Mouse (Mus musculus): Measurements from ENCODE around the gene Sigirr. TPM values are rescaled to one million over a fixed set of nuclear protein-coding genes. Genes with fewer than 3 reads are reported as not detected.

The Sigirr gene
- polyA plus RNA-seq, 1 experiment from 2014 or later: 3.3 TPM

DNA sequence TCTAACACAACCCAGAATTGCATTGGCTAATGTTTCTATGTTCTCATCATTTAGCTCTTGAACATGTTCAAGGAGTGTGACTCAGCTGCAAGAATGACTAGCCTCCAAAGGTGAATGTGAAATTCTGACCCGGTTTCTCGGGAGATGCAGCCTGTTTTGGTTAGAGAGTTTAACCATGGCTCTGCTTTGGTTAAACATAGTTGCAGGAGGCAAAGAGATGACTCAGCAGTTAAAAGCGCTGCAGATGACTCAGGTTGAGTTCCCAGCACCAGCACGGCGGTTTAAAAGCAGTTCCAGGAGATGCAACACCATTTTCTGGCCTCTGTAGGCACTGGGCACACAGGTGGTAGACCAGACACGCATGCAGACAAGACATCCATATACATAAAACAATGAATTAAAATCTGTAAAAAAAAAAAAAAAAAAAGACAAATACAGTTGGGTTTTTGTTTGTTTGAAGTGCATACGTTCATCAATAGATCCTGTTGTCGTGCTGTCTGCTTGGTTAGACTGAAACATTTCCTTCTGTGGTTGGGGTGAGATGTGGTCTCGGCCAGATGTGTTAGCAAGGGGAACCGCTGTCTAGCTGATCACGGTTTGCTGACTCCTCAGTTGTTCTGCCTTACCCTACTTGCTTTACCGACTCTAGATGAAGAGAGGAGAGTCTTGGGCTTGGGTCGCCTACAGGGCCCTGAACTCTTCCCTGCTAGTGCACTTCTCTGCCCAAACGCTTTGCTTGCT is 41.6 kb downstream of the Sigirr start:
- ATAC-seq: no peak
- no peak overlapping the region for H3K4me2 ChIP-seq (ENCODE audit: low read length)
- 94% methylated on average over 14 of the region's 14 CpGs for WGBS
- H3K27ac ChIP-seq (ENCODE audit: low read depth, low read length): no peak overlapping the region
- H3K9me3 ChIP-seq (ENCODE audit: control insufficient read depth, low read length): no peaks in the 10 kb centered on the region
- peaks cover 18% of the 10 kb centered on the region for H3K4me1 ChIP-seq (ENCODE audit: control insufficient read depth, insufficient read depth, low read depth, low read length)
- H3K36me3 ChIP-seq (ENCODE audit: control insufficient read depth, insufficient read depth, low read length): peaks cover under 1% of the 10 kb centered on the region; the same call in 1 of the 2 replicates
- H3K4me3 ChIP-seq (ENCODE audit: low read length): no peak overlapping the region
- no peaks in the 10 kb centered on the region for H3K27me3 ChIP-seq (replicated peaks; ENCODE audit: control insufficient read depth, insufficient read depth, low read length)
- no peak overlapping the region for H3K9ac ChIP-seq (ENCODE audit: low read depth, low read length)

DNA sequence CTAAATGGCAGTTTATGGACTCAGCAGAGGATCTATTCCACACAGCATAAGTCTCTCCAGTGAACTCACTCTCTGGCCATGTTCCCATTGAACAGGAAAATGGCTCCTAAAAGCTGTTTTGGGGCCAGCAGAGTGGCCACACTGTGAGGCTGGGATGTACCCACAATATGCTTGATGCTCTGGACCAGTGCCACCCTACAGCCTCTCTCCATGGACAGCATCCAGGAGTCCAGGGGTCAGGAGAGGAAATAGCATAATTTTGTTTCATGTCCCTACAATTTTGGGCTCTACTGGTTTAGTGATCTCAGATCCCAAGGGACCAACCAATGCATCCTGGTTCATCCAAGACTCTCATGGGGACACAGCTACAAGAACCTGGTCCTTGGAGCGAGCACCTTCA is 42.8 kb downstream of the Sigirr start:
- H3K27ac ChIP-seq (ENCODE audit: low read depth, low read length): no peak overlapping the region
- no peaks in the 10 kb centered on the region for H3K27me3 ChIP-seq (replicated peaks; ENCODE audit: control insufficient read depth, insufficient read depth, low read length)
- WGBS: 89% methylated on average over 1 of the region's 1 CpGs
- no peak overlapping the region for H3K9ac ChIP-seq (ENCODE audit: low read depth, low read length)
- no peak for ATAC-seq
- H3K4me1 ChIP-seq (ENCODE audit: control insufficient read depth, insufficient read depth, low read depth, low read length): peaks cover 13% of the 10 kb centered on the region
- no peaks in the 10 kb centered on the region for H3K36me3 ChIP-seq (ENCODE audit: control insufficient read depth, insufficient read depth, low read length)
- no peak overlapping the region for H3K4me3 ChIP-seq (ENCODE audit: low read length)
- no peak overlapping the region for H3K4me2 ChIP-seq (ENCODE audit: low read length)
- no peaks in the 10 kb centered on the region for H3K9me3 ChIP-seq (ENCODE audit: control insufficient read depth, low read length)

DNA sequence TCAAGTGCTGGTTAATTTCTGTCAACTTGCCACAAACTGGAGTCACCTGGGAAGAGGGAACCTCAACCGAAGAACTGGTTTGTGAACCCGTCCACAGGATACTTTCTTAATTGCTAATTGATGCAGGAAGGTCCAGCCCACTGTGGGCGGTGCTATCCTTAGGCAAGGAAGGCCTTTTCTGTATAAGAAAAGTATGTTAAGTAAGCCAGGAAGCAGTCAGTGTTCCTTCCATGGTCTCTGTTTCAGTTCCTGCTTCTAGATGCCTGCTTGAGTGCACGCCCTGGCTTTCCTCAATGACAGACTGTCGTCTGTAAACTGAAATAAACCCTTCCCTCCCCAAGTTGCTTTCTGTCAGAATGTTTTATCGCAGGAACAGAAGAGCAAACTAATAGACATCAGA is 43.4 kb downstream of the Sigirr start:
- no peak overlapping the region for H3K9ac ChIP-seq (ENCODE audit: low read depth, low read length)
- 92% methylated on average over 6 of the region's 6 CpGs for WGBS
- peaks cover 8% of the 10 kb centered on the region for H3K4me1 ChIP-seq (ENCODE audit: control insufficient read depth, insufficient read depth, low read depth, low read length)
- H3K36me3 ChIP-seq (ENCODE audit: control insufficient read depth, insufficient read depth, low read length): no peaks in the 10 kb centered on the region
- no peak overlapping the region for H3K4me2 ChIP-seq (ENCODE audit: low read length)
- H3K27me3 ChIP-seq (replicated peaks; ENCODE audit: control insufficient read depth, insufficient read depth, low read length): no peaks in the 10 kb centered on the region
- H3K4me3 ChIP-seq (ENCODE audit: low read length): no peak overlapping the region
- no peak for ATAC-seq
- no peaks in the 10 kb centered on the region for H3K9me3 ChIP-seq (ENCODE audit: control insufficient read depth, low read length)
- H3K27ac ChIP-seq (ENCODE audit: low read depth, low read length): no peak overlapping the region

DNA sequence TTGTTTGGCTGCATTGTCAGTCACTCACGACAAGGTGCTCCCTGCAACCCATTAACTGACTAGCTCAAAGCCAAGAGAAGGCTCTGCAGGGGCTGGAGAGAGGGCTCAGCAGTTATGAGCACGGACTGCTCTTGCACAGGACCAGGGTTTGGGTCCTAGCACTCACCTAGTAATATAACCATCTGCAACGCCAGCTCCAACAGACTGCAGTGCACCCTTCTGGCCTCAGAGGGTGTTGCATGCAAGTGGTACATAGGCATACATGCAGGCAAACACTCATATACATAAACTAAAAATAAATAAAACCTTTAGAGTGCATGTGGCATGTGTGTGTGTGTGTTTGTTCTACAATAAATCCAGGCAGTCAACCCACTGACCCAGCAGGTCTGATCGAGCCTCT is 44.6 kb downstream of the Sigirr start:
- H3K27ac ChIP-seq (ENCODE audit: low read depth, low read length): no peak overlapping the region
- H3K4me3 ChIP-seq (ENCODE audit: low read length): no peak overlapping the region
- H3K4me1 ChIP-seq (ENCODE audit: control insufficient read depth, insufficient read depth, low read depth, low read length): peaks cover 4% of the 10 kb centered on the region
- H3K9me3 ChIP-seq (ENCODE audit: control insufficient read depth, low read length): no peaks in the 10 kb centered on the region
- 88% methylated on average over 4 of the region's 4 CpGs for WGBS
- no peak overlapping the region for H3K4me2 ChIP-seq (ENCODE audit: low read length)
- ATAC-seq: no peak
- H3K36me3 ChIP-seq (ENCODE audit: control insufficient read depth, insufficient read depth, low read length): no peaks in the 10 kb centered on the region
- H3K9ac ChIP-seq (ENCODE audit: low read depth, low read length): no peak overlapping the region
- no peaks in the 10 kb centered on the region for H3K27me3 ChIP-seq (replicated peaks; ENCODE audit: control insufficient read depth, insufficient read depth, low read length)

DNA sequence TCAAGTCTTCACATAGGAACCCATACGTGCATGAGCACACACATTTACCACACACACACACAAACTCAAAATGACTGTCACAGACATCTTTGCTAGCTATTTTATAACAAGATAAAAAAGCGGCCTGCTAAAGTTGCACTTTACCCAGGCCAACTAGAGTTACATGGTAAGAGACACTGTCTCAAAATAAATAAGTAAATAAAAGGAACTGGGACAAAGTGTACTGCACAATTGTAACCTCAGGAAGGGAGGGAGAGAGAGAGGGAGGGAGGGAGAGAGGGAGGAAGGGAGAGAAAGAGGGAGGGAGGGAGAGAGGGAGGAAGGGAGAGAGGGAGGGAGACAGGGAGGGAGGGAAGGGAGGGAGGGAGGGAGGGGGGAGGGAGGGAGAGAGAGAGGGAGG is 48.0 kb downstream of the Sigirr start:
- H3K4me2 ChIP-seq (ENCODE audit: low read length): no peak overlapping the region
- H3K9me3 ChIP-seq (ENCODE audit: control insufficient read depth, low read length): no peaks in the 10 kb centered on the region
- H3K9ac ChIP-seq (ENCODE audit: low read depth, low read length): no peak overlapping the region
- no peak overlapping the region for H3K27ac ChIP-seq (ENCODE audit: low read depth, low read length)
- no peaks in the 10 kb centered on the region for H3K27me3 ChIP-seq (replicated peaks; ENCODE audit: control insufficient read depth, insufficient read depth, low read length)
- H3K4me3 ChIP-seq (ENCODE audit: low read length): no peak overlapping the region
- no peaks in the 10 kb centered on the region for H3K36me3 ChIP-seq (ENCODE audit: control insufficient read depth, insufficient read depth, low read length)
- no peak for ATAC-seq
- WGBS: 74% methylated on average over 2 of the region's 2 CpGs
- peaks cover 4% of the 10 kb centered on the region for H3K4me1 ChIP-seq (ENCODE audit: control insufficient read depth, insufficient read depth, low read depth, low read length)

DNA sequence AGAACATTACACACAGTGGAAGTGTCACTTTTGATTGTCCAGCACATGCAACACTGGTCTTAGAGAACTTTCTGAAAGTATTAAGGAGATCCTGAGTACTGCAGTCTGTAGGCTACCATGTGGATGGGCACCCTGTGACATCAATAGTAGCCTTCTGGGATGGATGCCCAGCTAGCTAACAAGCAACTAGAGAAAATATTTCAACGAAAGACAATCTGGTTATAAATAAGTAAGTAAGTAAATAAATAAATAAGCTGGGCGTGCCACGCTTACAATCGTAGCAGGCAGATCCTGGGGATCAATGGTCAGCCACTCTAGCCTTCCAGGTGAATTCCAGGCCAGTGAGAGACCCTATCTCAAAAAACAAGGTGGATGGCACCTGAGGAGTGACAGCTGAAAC is 48.4 kb downstream of the Sigirr start:
- H3K4me3 ChIP-seq (ENCODE audit: low read length): no peak overlapping the region
- no peaks in the 10 kb centered on the region for H3K36me3 ChIP-seq (ENCODE audit: control insufficient read depth, insufficient read depth, low read length)
- ATAC-seq: no peak
- WGBS: 87% methylated on average over 4 of the region's 4 CpGs
- no peak overlapping the region for H3K9ac ChIP-seq (ENCODE audit: low read depth, low read length)
- H3K27me3 ChIP-seq (replicated peaks; ENCODE audit: control insufficient read depth, insufficient read depth, low read length): no peaks in the 10 kb centered on the region
- no peaks in the 10 kb centered on the region for H3K9me3 ChIP-seq (ENCODE audit: control insufficient read depth, low read length)
- H3K27ac ChIP-seq (ENCODE audit: low read depth, low read length): no peak overlapping the region
- H3K4me1 ChIP-seq (ENCODE audit: control insufficient read depth, insufficient read depth, low read depth, low read length): peaks cover 4% of the 10 kb centered on the region
- H3K4me2 ChIP-seq (ENCODE audit: low read length): no peak overlapping the region

DNA sequence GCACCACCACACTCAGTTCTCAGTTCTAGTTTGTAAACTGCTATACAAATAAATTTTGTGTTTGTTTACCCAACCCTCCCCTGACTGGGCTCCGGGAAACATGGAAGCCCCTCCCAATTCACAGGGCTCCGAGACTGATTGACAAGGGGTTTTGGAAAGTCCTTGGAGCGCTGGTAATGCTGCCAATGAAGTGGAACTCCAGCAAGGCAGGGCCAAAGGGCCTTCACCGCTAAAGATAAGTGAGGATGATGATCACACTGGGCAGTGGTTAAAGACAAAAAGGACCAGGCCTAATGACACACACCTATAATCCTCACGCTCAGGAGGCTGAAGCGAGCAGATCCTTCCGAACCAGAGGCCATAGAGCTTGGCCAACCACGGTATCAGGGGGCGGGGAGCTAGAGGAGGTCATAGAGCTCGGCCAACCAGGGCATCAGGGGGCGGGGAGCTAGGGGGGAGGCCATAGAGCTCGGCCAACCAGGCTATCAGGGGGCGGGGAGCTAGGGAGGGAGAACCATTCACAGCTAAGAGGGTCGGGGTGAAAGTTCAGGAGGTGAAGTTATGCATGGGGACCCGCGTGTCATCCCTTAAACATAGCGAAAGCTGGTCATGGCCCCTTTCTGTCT is 49.2 kb downstream of the Sigirr start:
- H3K27ac ChIP-seq (ENCODE audit: low read depth, low read length): no peak overlapping the region
- H3K4me2 ChIP-seq (ENCODE audit: low read length): no peak overlapping the region
- 79% methylated on average over 17 of the region's 17 CpGs for WGBS

DNA sequence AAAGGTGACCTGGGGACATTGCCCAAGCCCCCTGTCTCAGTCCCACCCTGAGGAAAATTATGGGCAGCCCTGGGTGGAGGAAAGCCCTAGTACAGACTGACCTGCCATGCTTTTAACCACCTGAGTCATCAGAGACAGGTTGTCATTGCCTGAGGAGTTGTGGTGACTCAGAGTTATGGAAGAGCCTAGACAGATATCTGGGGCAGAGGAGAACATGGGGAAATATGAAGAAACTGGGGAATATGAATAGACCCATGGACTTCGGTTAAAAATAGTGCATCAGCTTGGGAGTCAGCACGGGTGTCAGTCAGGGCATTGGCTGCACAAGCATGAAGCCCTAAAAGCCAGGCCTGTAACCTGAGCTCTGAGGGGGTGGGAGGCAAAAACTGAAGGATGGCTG is 51.0 kb downstream of the Sigirr start:
- Histone ChIP-seq H3K36me3 (ENCODE audit: control insufficient read depth, insufficient read depth, low read length) (no peaks in the 10 kb centered on the region), H3K9ac (ENCODE audit: low read depth, low read length) (no peak overlapping the region), H3K27ac (ENCODE audit: low read depth, low read length) (no peak overlapping the region), H3K9me3 (ENCODE audit: control insufficient read depth, low read length) (no peaks in the 10 kb centered on the region), H3K4me3 (ENCODE audit: low read length) (no peak overlapping the region), H3K4me1 (ENCODE audit: control insufficient read depth, insufficient read depth, low read depth, low read length) (peaks cover 4% of the 10 kb centered on the region), H3K27me3 (replicated peaks; ENCODE audit: control insufficient read depth, insufficient read depth, low read length) (no peaks in the 10 kb centered on the region), H3K4me2 (ENCODE audit: low read length) (no peak overlapping the region)
- 0 out of 2 replicates have a peak, but pooled peaks have one; percentile 5 for ATAC-seq
- WGBS: 93% methylated on average over 2 of the region's 2 CpGs

More for the DNA sequence above, 49.2 kb downstream of the Sigirr start:
- H3K9ac ChIP-seq (ENCODE audit: low read depth, low read length): no peak overlapping the region
- H3K4me1 ChIP-seq (ENCODE audit: control insufficient read depth, insufficient read depth, low read depth, low read length): peaks cover 4% of the 10 kb centered on the region
- H3K4me3 ChIP-seq (ENCODE audit: low read length): no peak overlapping the region
- H3K27me3 ChIP-seq (replicated peaks; ENCODE audit: control insufficient read depth, insufficient read depth, low read length): no peaks in the 10 kb centered on the region
- H3K36me3 ChIP-seq (ENCODE audit: control insufficient read depth, insufficient read depth, low read length): no peaks in the 10 kb centered on the region
- ATAC-seq: no peak
- H3K9me3 ChIP-seq (ENCODE audit: control insufficient read depth, low read length): no peaks in the 10 kb centered on the region

DNA sequence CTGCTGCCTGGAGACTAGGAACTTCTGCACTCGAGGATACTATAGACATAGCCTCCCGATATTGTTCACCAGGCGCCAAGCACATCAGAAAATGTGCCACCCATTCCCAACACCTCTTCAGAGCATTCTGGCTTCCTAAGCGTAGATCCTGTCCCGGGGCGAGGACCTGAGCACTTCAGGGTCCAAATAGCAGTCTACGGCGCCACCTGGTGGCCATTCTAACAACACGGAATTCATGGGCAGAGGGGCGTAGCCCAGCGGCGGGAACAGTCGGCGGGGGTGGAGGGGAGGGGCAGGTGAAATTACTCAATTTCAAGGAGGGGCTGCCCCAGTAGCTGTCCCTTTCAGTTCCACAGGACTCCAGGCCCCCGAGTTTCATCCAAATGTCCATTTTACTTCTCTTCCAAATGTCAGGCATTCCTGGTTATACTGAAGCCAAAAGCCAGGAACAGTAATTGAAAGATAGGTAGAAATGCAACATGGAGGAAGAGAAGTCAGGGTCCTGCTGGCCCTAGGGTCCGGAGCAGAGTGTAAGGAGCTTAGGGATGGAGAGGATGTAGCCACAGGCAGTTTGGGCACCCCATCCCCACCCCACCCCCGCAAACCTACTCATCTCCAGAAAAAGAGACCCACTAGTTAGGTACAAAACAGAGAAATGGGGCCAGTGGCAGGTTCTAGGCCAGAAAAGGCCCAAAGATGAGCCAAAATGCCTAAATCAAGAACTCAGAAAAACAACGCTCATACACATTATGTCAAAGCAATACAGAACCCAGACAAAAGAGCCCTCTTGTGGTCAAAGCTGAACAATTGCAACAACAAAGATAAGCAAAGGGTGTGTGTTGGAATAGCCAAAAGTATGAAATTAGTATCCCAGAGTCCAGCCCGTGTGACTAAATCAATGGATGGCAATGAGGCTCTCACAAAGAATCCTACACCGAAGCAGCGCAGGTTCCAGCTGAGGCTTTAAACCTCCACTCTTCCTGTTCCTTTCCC is 51.9 kb downstream of the Sigirr start:
- peaks cover 4% of the 10 kb centered on the region for H3K4me1 ChIP-seq (ENCODE audit: control insufficient read depth, insufficient read depth, low read depth, low read length)
- H3K27me3 ChIP-seq (replicated peaks; ENCODE audit: control insufficient read depth, insufficient read depth, low read length): no peaks in the 10 kb centered on the region
- H3K9me3 ChIP-seq (ENCODE audit: control insufficient read depth, low read length): no peaks in the 10 kb centered on the region
- H3K4me2 ChIP-seq (ENCODE audit: low read length): peak overlapping the region; percentile 97
- H3K4me3 ChIP-seq (ENCODE audit: low read length): peak overlapping the region; percentile 48
- 9% methylated on average over 21 of the region's 21 CpGs for WGBS
- no peaks in the 10 kb centered on the region for H3K36me3 ChIP-seq (ENCODE audit: control insufficient read depth, insufficient read depth, low read length)
- H3K27ac ChIP-seq (ENCODE audit: low read depth, low read length): peak overlapping the region; percentile 83
- peak overlapping the region; percentile 70 for H3K9ac ChIP-seq (ENCODE audit: low read depth, low read length)
- peak; percentile 92 for ATAC-seq
